Mouse (Mus musculus): ENCODE measurements at regions not wholly inside any gene's neighbourhood (a gene's known extent, or its start where the extent isn't known, plus 50 kb on each side); places are given as distances from the start of the nearest gene placed in this dataset.

DNA sequence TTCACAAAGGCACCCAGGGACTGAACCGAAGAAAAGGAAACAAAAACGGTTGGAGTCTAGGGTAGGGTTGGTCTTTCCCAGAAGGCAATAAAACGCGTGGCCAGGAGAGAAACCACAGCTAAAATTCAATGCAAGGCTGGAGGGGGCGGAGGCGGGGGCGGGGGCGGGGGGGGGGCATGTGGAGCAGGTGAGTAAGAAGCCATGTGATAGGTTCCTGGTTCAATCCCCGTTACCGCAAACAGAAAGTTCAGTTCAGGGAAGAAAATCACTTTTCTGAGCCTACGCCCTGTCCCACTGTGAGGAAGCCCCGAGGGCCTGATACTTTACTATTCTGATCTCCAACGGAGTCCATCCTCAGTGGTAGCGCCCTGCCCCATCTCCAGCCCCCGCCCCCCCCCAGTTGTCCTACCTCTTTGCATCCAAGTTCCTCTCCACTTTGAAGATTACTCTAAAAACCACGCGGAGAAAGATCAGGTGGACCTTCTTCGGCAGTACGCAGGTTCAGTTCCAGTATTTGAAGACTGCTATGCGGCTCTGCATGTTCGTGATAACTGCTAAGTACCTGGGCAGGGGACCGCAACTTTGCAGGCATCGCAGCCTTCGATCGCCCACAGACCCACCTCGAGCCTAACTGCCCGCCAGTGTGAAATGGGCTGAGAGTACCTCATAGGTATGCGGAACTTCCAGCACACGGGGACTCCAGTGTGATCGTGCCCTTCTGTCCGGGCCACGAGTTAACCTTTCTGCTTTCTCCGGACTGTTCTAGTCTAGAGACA lies 577.7 kb upstream of the Gm10131 start:
- TF ChIP-seq EP300 (optimal IDR thresholded peaks at IDR 0.05) (no peak), CTCF (IDR thresholded peaks at IDR 0.05; ENCODE audit: low read depth) (no peak)

All from stomach, postnatal 0 days (tissue).